Mouse (Mus musculus): ENCODE results near the gene Lin9.
"Not testable (repeated sequence)": the region's sequence is repeated elsewhere in the genome, so short reads cannot be mapped to it uniquely, and the experiment has no call there.

The Lin9 gene

GRCm38 (mm10) chr1:180641137-180641517 lies at the start of gene Lin9:
Gene Lin9, plus strand, starts transcription at chr1:180641150.
- peak; percentile 74 to 87 for DNase-seq (ENCODE audit: low spot score in 2 of 2)

- no peak for DNase-seq (ENCODE audit: low spot score in 2 of 2)
These were observed 40.4 kb upstream of the Lin9 start for GRCm38 (mm10) chr1:180600578-180600977.

- no peak for DNase-seq (ENCODE audit: low spot score in 2 of 2)
These were observed 39.1 kb upstream of the Lin9 start for GRCm38 (mm10) chr1:180601806-180602205.

GRCm38 (mm10) chr1:180604579-180604978 lies 36.4 kb upstream of the Lin9 start:
- peak; percentile 54 to 56 for DNase-seq (ENCODE audit: low spot score in 2 of 2)

GRCm38 (mm10) chr1:180606106-180606505 lies 34.8 kb upstream of the Lin9 start:
- DNase-seq (ENCODE audit: low spot score in 2 of 2) = no peak

- no peak for DNase-seq (ENCODE audit: low spot score in 2 of 2)
These were observed 34.0 kb upstream of the Lin9 start for GRCm38 (mm10) chr1:180606796-180607577.

GRCm38 (mm10) chr1:180607578-180607879 lies 33.4 kb upstream of the Lin9 start:
- no peak for DNase-seq (ENCODE audit: low spot score in 2 of 2)

GRCm38 (mm10) chr1:180611842-180612241 lies 29.1 kb upstream of the Lin9 start:
- not testable (repeated sequence) for DNase-seq (ENCODE audit: low spot score in 2 of 2)

- DNase-seq (ENCODE audit: low spot score in 2 of 2) = no peak
These were observed 24.2 kb upstream of the Lin9 start for GRCm38 (mm10) chr1:180616762-180617161.

- no peak for DNase-seq (ENCODE audit: low spot score in 2 of 2)
These were observed 18.6 kb upstream of the Lin9 start for GRCm38 (mm10) chr1:180622389-180622788.

- DNase-seq (ENCODE audit: low spot score in 2 of 2) = no peak
These were observed 17.0 kb upstream of the Lin9 start for GRCm38 (mm10) chr1:180623911-180624310.

GRCm38 (mm10) chr1:180626141-180626540 lies 14.8 kb upstream of the Lin9 start:
- DNase-seq (ENCODE audit: low spot score in 2 of 2) = no peak

- DNase-seq (ENCODE audit: low spot score in 2 of 2) = not testable (repeated sequence)
These were observed 3.2 kb upstream of the Lin9 start for GRCm38 (mm10) chr1:180637796-180638195.

- no peak for DNase-seq (ENCODE audit: low spot score in 2 of 2)
These were observed 1.2 kb upstream of the Lin9 start for GRCm38 (mm10) chr1:180639416-180640401.

- DNase-seq (ENCODE audit: low spot score in 2 of 2) = peak in 1 of 2 experiments; percentile 8
These were observed 285 bp upstream of the Lin9 start for GRCm38 (mm10) chr1:180640605-180641125.

- no peak for DNase-seq (ENCODE audit: low spot score in 2 of 2)
These were observed 723 bp downstream of the Lin9 start for GRCm38 (mm10) chr1:180641518-180642227.

GRCm38 (mm10) chr1:180642228-180642564 lies 1.2 kb downstream of the Lin9 start:
- DNase-seq (ENCODE audit: low spot score in 2 of 2) = no peak

- DNase-seq (ENCODE audit: low spot score in 2 of 2) = no peak
These were observed 50.3 kb downstream of the Lin9 start for GRCm38 (mm10) chr1:180691284-180691683.

- DNase-seq (ENCODE audit: low spot score in 2 of 2) = no peak
These were observed 55.8 kb downstream of the Lin9 start, which contains the start of gene Mixl1 for GRCm38 (mm10) chr1:180696626-180697352. Gene Mixl1, minus strand, starts transcription at chr1:180697034.

GRCm38 (mm10) chr1:180698063-180698462 lies 57.1 kb downstream of the Lin9 start:
- DNase-seq (ENCODE audit: low spot score in 2 of 2) = no peak

- no peak for DNase-seq (ENCODE audit: low spot score in 2 of 2)
These were observed 62.5 kb downstream of the Lin9 start for GRCm38 (mm10) chr1:180703400-180703799.
